Mouse (Mus musculus) layer of hippocampus, adult 18-20 months (tissue): ENCODE results near the gene Ece1. TPM values are rescaled to one million over a fixed set of nuclear protein-coding genes. Genes with fewer than 3 reads are reported as not detected.

Experiments used
- DNase-seq, 2 experiments: peaks; one replicate each; pipeline ENCODE4 v3.0.0; 2022; ENCODE audit warnings: low spot score in 2 of 2
- total RNA-seq, 2 experiments: library from RNA; stranded (reverse); gene quantifications; 2 replicates each; pipeline ENCODE4 v1.2.3; 2021

Gene Ece1
- total RNA-seq, 2 experiments from 2014 or later = 48.8 to 53.8 TPM

GRCm38 (mm10) chr4:137913321-137914057 is 51.5 kb downstream of the Ece1 start:
- DNase-seq = peak in 1 of 2 experiments; percentile 24

GRCm38 (mm10) chr4:137917591-137917990 is 55.6 kb downstream of the Ece1 start:
- no peak for DNase-seq

GRCm38 (mm10) chr4:137918559-137918958 is 56.5 kb downstream of the Ece1 start:
- no peak for DNase-seq

- no peak for DNase-seq
Measured at GRCm38 (mm10) chr4:137919116-137919515, 57.1 kb downstream of the Ece1 start.

GRCm38 (mm10) chr4:137920005-137920404 is 58.0 kb downstream of the Ece1 start:
- no peak for DNase-seq

GRCm38 (mm10) chr4:137920500-137920961 is 58.5 kb downstream of the Ece1 start:
- DNase-seq = no peak

- no peak for DNase-seq
Measured at GRCm38 (mm10) chr4:137921510-137921909, 59.5 kb downstream of the Ece1 start.

- no peak for DNase-seq
Measured at GRCm38 (mm10) chr4:137923052-137923451, 61.0 kb downstream of the Ece1 start.

GRCm38 (mm10) chr4:137925176-137925575 is 63.1 kb downstream of the Ece1 start:
- no peak for DNase-seq

- no peak for DNase-seq
Measured at GRCm38 (mm10) chr4:137926161-137926560, 64.1 kb downstream of the Ece1 start.

- DNase-seq = no peak
Measured at GRCm38 (mm10) chr4:137927136-137927535, 65.1 kb downstream of the Ece1 start.

- DNase-seq = no peak
Measured at GRCm38 (mm10) chr4:137927741-137928535, 65.9 kb downstream of the Ece1 start.

- no peak for DNase-seq
Measured at GRCm38 (mm10) chr4:137928813-137929212, 66.8 kb downstream of the Ece1 start.

GRCm38 (mm10) chr4:137929341-137930016 is 67.4 kb downstream of the Ece1 start:
- no peak for DNase-seq

- no peak for DNase-seq
Measured at GRCm38 (mm10) chr4:137930500-137931008, 68.5 kb downstream of the Ece1 start.

- DNase-seq = peak in 1 of 2 experiments; percentile 44
Measured at GRCm38 (mm10) chr4:137931009-137931757, 69.1 kb downstream of the Ece1 start.

- no peak for DNase-seq
Measured at GRCm38 (mm10) chr4:137932554-137933178, 70.6 kb downstream of the Ece1 start.

GRCm38 (mm10) chr4:137933328-137933727 is 71.3 kb downstream of the Ece1 start:
- DNase-seq = no peak

GRCm38 (mm10) chr4:137936134-137936533 is 74.1 kb downstream of the Ece1 start:
- no peak for DNase-seq

GRCm38 (mm10) chr4:137940061-137940460 is 78.0 kb downstream of the Ece1 start:
- no peak for DNase-seq
